Mouse (Mus musculus) liver, adult 2 months (tissue): ENCODE data around the gene Galnt18.

ENCODE experiments used
- CTCF ChIP-seq: fragments of 200-500 bp; IDR thresholded peaks from 2 replicates; pipeline ENCODE4 v1.5.1; 2011; ENCODE audit warnings: low read depth, low read length, control low read depth
- POLR2A ChIP-seq: fragments of 200-500 bp; IDR thresholded peaks from 2 replicates; pipeline ENCODE4 v1.6.1; 2011; ENCODE audit warnings: low read length, control low read depth; ENCODE audit not compliant: insufficient read depth; ENCODE audit errors: extremely low read depth

DNA sequence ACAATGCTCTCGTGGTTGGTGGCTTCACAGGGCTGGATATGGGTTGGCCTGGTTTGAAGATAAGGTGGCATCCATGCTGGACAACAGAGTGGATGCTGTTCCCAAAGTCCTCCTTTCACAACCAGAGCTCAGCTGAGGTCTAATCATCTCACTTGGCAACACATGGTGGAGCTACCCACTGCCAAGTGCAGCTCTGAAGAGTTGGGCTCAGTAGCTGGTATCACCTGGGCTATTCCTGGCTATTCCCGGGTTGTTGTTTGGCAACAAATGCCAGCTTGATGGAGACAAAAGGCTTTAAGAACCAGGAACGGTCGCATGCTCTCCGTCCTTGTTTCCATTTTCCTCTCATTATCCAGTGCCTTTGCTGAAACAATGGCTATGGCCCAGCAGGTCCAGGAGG lies 19.2 kb upstream of the Galnt18 start:
- TF ChIP-seq POLR2A (no peak), CTCF (no peak)
